In the genomic region with DNA sequence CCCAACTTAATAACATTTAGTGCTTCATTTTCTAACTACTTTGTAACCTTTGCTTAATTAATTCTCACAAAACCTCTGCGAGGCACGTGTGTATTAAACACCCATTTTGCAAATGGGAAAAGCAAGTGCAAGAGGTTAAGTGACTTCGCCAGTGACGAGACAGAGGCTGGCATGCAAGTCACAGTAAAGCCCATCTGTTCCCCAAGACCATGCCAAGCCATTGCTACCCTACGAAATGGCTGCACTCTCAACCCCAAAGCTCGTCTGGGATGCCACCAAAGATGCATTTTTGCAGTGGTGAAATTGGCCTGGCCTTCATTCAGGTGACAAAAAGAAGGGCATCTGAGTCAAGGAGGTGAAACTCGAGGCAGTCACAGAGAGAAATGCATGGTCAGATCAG, we compare ENCODE assay signal across 34 mouse cellular contexts.
"Had no signal": no experiment of that assay in that cellular context is flagged by ENCODE, and none has a peak within 500 bp of the region (broad histone marks: within the 10 kb centered on the region; RNA-seq: fewer than 3 reads in every experiment).

No protein-coding gene starts in this region.

- H3K36me3 ChIP-seq: heart, embryonic 12.5 days; heart, embryonic 13.5 days; heart, embryonic 15.5 days; hindbrain, embryonic 10.5 days; hindbrain, embryonic 12.5 days; hindbrain, embryonic 13.5 days; hindbrain, embryonic 15.5 days; intestine, embryonic 15.5 days; kidney, embryonic 15.5 days had no signal

- ATAC-seq: hindbrain, embryonic 16.5 days; hindbrain, postnatal 0 days; inflammation-experienced regulatory T-cells, adult 6 months; intestine, embryonic 15.5 days; intestine, embryonic 16.5 days; intestine, postnatal 0 days had no signal

- H3K4me2 ChIP-seq: heart, embryonic 12.5 days; heart, embryonic 13.5 days; heart, embryonic 15.5 days; hindbrain, embryonic 12.5 days; hindbrain, embryonic 13.5 days; hindbrain, embryonic 14.5 days; hindbrain, embryonic 15.5 days; intestine, embryonic 15.5 days; kidney, embryonic 15.5 days had no signal

- H3K9ac ChIP-seq: heart, embryonic 12.5 days; heart, embryonic 13.5 days; heart, embryonic 15.5 days; hindbrain, embryonic 12.5 days; hindbrain, embryonic 13.5 days; hindbrain, embryonic 14.5 days; hindbrain, embryonic 15.5 days; intestine, embryonic 15.5 days; kidney, embryonic 15.5 days had no signal

- DNase-seq: heart, postnatal 10 days; heart, postnatal 14 days; heart, postnatal 36 days; heart, postnatal 4 days; kidney, adult 11 months; kidney, adult 18-20 months; kidney, adult 2 months; kidney, adult 8-10 months; kidney, adult 9 months; kidney, postnatal 10 days; kidney, postnatal 14 days; kidney, postnatal 25 days; kidney, postnatal 36 days; kidney, postnatal 4 days; layer of hippocampus, adult 9-11 months; layer of hippocampus, postnatal 36 days had no signal

- H3K4me3 ChIP-seq: heart, embryonic 12.5 days; heart, embryonic 13.5 days; heart, embryonic 15.5 days; hindbrain, embryonic 10.5 days; hindbrain, embryonic 12.5 days; hindbrain, embryonic 13.5 days; hindbrain, embryonic 15.5 days; intestine, embryonic 15.5 days; kidney, embryonic 15.5 days; layer of hippocampus, adult 2 months; left cerebral cortex, adult 2 months had no signal

- H3K9me3 ChIP-seq: heart, embryonic 12.5 days; heart, embryonic 13.5 days; heart, embryonic 15.5 days; hindbrain, embryonic 10.5 days; hindbrain, embryonic 12.5 days; hindbrain, embryonic 13.5 days; hindbrain, embryonic 15.5 days; intestine, embryonic 15.5 days; kidney, embryonic 15.5 days had no signal

- H3K27ac ChIP-seq: heart, embryonic 13.5 days; heart, embryonic 15.5 days; hindbrain, embryonic 10.5 days; hindbrain, embryonic 12.5 days; hindbrain, embryonic 13.5 days; hindbrain, embryonic 14.5 days; hindbrain, embryonic 15.5 days; hindbrain, postnatal 0 days; intestine, embryonic 15.5 days; kidney, embryonic 15.5 days; kidney, postnatal 0 days; layer of hippocampus, adult 2 months; left cerebral cortex, adult 2 months had no signal

- H3K4me1 ChIP-seq: heart, embryonic 12.5 days; heart, embryonic 13.5 days; heart, embryonic 15.5 days; hindbrain, embryonic 10.5 days; hindbrain, embryonic 12.5 days; hindbrain, embryonic 13.5 days; hindbrain, embryonic 15.5 days; intestine, embryonic 15.5 days; kidney, embryonic 15.5 days had no signal

- H3K27me3 ChIP-seq: heart, embryonic 12.5 days; heart, embryonic 13.5 days; heart, embryonic 15.5 days; hindbrain, embryonic 12.5 days; hindbrain, embryonic 13.5 days; hindbrain, embryonic 15.5 days; intestine, embryonic 15.5 days; kidney, embryonic 15.5 days had no signal
